Mouse (Mus musculus): ENCODE results near the gene Tmem81.

- no peak for TF ChIP-seq CTCF (IDR thresholded peaks at IDR 0.05; ENCODE audit: borderline replicate concordance, insufficient read depth, low read length)
- no peak for TF ChIP-seq POLR2A (IDR thresholded peaks at IDR 0.05; ENCODE audit: low read depth, low read length)
Measured at GRCm38 (mm10) chr1:132542762-132543306, 36.8 kb downstream of the Tmem81 start, which contains the start of gene Cntn2.
